Mouse (Mus musculus) MEL (cell line): ENCODE measurements at regions not wholly inside any gene's neighbourhood (a gene's known extent, or its start where the extent isn't known, plus 50 kb on each side); places are given as distances from the start of the nearest gene placed in this dataset.

ENCODE experiments used
- DNase-seq: peaks from one replicate; pipeline ENCODE4 v3.0.0; 2011; ENCODE audit warnings: low read depth, low spot score
- H3K27ac ChIP-seq: 2 replicates; pipeline ENCODE4 v1.5.1; 2012; ENCODE audit warnings: low read depth, mild to moderate bottlenecking, control low read depth, low read length, moderate library complexity; ENCODE audit not compliant: control insufficient read depth
- H3K27me3 ChIP-seq, 2 experiments: fragments of 150-350 bp in 1 of 2; sonication (generic) in 1 of 2; 2 replicates each; pipeline ENCODE4 v1.6.1; 2012; ENCODE audit warnings: low read length in 2 of 2, mild to moderate bottlenecking in 2 of 2, improper control_type of control experiment in 1 of 2, moderate library complexity in 1 of 2; ENCODE audit not compliant: insufficient read depth in 2 of 2, control insufficient read depth in 1 of 2
- H3K36me3 ChIP-seq, 2 experiments: 2 replicates each; pipeline ENCODE4 v1.6.1; 2012 to 2014; ENCODE audit warnings: low read length in 2 of 2, improper control_type of control experiment in 1 of 2, inconsistent platforms in 1 of 2, mild to moderate bottlenecking in 1 of 2; ENCODE audit not compliant: insufficient read depth in 2 of 2, control insufficient read depth in 1 of 2
- H3K4me1 ChIP-seq, 2 experiments: fragments of 150-350 bp in 1 of 2; sonication (generic) in 1 of 2; 2 replicates each; pipeline ENCODE4 v1.6.1; 2012; ENCODE audit warnings: low read length in 2 of 2, improper control_type of control experiment in 1 of 2, mild to moderate bottlenecking in 1 of 2; ENCODE audit not compliant: insufficient read depth in 2 of 2, control insufficient read depth in 1 of 2
- H3K4me3 ChIP-seq, 2 experiments: fragments of 150-350 bp in 1 of 2; sonication (generic) in 1 of 2; 2 replicates each; pipeline ENCODE4 v1.5.1; 2012; ENCODE audit warnings: low read depth in 2 of 2, low read length in 2 of 2, mild to moderate bottlenecking in 2 of 2, moderate library complexity in 2 of 2, control low read depth in 1 of 2, improper control_type of control experiment in 1 of 2; ENCODE audit not compliant: control insufficient read depth in 1 of 2, insufficient read depth in 1 of 2
- H3K79me2 ChIP-seq: 2 replicates; pipeline ENCODE4 v1.6.1; 2012; ENCODE audit warnings: mild to moderate bottlenecking, low read length, moderate library complexity; ENCODE audit not compliant: control insufficient read depth, poor library complexity, insufficient read depth
- H3K9ac ChIP-seq: 2 replicates; pipeline ENCODE4 v1.6.1; 2012; ENCODE audit warnings: low read depth, mild to moderate bottlenecking, control low read depth, low read length, moderate library complexity; ENCODE audit not compliant: control insufficient read depth, poor library complexity, severe bottlenecking
- H3K9me3 ChIP-seq: fragments of 150-350 bp; sonication (generic); replicated peaks from 2 replicates; pipeline ENCODE4 v1.6.1; 2012; ENCODE audit warnings: mild to moderate bottlenecking, low read length, improper control_type of control experiment, moderate library complexity; ENCODE audit not compliant: insufficient read depth
- BHLHE40 ChIP-seq: IDR thresholded peaks from 2 replicates; pipeline ENCODE4 v1.6.1; 2012; ENCODE audit warnings: low read depth, mild to moderate bottlenecking, inconsistent platforms, low read length, improper control_type of control experiment, borderline replicate concordance
- CHD2 ChIP-seq: IDR thresholded peaks from 2 replicates; pipeline ENCODE4 v1.6.1; 2011; ENCODE audit warnings: low read length, improper control_type of control experiment
- CTCF ChIP-seq, 3 experiments: IDR thresholded peaks in 2 of 3; conservative IDR thresholded peaks in 1 of 3; 2 replicates each; pipeline ENCODE4 v1.5.1; 2011 to 2012; ENCODE audit warnings: low read length in 3 of 3, low read depth in 2 of 3, mild to moderate bottlenecking in 2 of 3, improper control_type of control experiment in 1 of 3, inconsistent platforms in 1 of 3, mixed read lengths in 1 of 3, moderate library complexity in 1 of 3; ENCODE audit not compliant: control insufficient read depth in 1 of 3, insufficient read depth in 1 of 3, poor library complexity in 1 of 3, severe bottlenecking in 1 of 3
- E2F4 ChIP-seq: IDR thresholded peaks from 2 replicates; pipeline ENCODE4 v1.6.1; 2011; ENCODE audit warnings: low read depth, low read length, improper control_type of control experiment, borderline replicate concordance
- ELF1 ChIP-seq: IDR thresholded peaks from 2 replicates; pipeline ENCODE4 v1.6.1; 2014; ENCODE audit warnings: low read depth, mild to moderate bottlenecking, inconsistent platforms, low read length, improper control_type of control experiment, moderate library complexity
- EP300 ChIP-seq, 2 experiments: IDR thresholded peaks; 2 replicates each; pipeline ENCODE4 v1.6.1; 2011; ENCODE audit warnings: improper control_type of control experiment in 2 of 2, low read length in 2 of 2, low read depth in 1 of 2, mild to moderate bottlenecking in 1 of 2
- ETS1 ChIP-seq: IDR thresholded peaks from 2 replicates; pipeline ENCODE4 v1.6.1; 2012; ENCODE audit warnings: low read depth, mild to moderate bottlenecking, inconsistent platforms, low read length, improper control_type of control experiment, moderate library complexity
- GABPA ChIP-seq: IDR thresholded peaks from 2 replicates; pipeline ENCODE4 v1.6.1; 2012; ENCODE audit warnings: low read depth, mild to moderate bottlenecking, inconsistent platforms, low read length, improper control_type of control experiment, moderate library complexity
- HCFC1 ChIP-seq: IDR thresholded peaks from 2 replicates; pipeline ENCODE4 v1.6.1; 2012; ENCODE audit warnings: low read depth, mild to moderate bottlenecking, inconsistent platforms, low read length, improper control_type of control experiment, moderate library complexity
- JUND ChIP-seq: IDR thresholded peaks from 2 replicates; pipeline ENCODE4 v1.6.1; 2011; ENCODE audit warnings: low read depth, mild to moderate bottlenecking, improper control_type of control experiment, low read length
- KAT2A ChIP-seq: conservative IDR thresholded peaks from 2 replicates; pipeline ENCODE4 v1.6.1; 2012; ENCODE audit warnings: low read depth, low read length, improper control_type of control experiment, inconsistent platforms
- MAZ ChIP-seq: IDR thresholded peaks from 2 replicates; pipeline ENCODE4 v1.6.1; 2012; ENCODE audit warnings: low read depth, mild to moderate bottlenecking, inconsistent platforms, low read length, improper control_type of control experiment
- MXI1 ChIP-seq: IDR thresholded peaks from 2 replicates; pipeline ENCODE4 v1.6.1; 2011; ENCODE audit warnings: mild to moderate bottlenecking, low read depth, low read length, improper control_type of control experiment
- POLR2A ChIP-seq, 2 experiments: IDR thresholded peaks; 2 replicates each; pipeline ENCODE4 v1.6.1; 2011 to 2012; ENCODE audit warnings: low read length in 2 of 2, mild to moderate bottlenecking in 2 of 2, control low read depth in 1 of 2, improper control_type of control experiment in 1 of 2, low read depth in 1 of 2, moderate library complexity in 1 of 2; ENCODE audit not compliant: control insufficient read depth in 1 of 2, insufficient read depth in 1 of 2, poor library complexity in 1 of 2
- POLR2AphosphoS5 ChIP-seq: IDR thresholded peaks from 2 replicates; pipeline ENCODE4 v1.6.1; 2012; ENCODE audit warnings: low read depth, borderline replicate concordance, mild to moderate bottlenecking, inconsistent platforms, low read length, moderate library complexity, mixed read lengths
- RAD21 ChIP-seq: IDR thresholded peaks from 2 replicates; pipeline ENCODE4 v1.6.1; 2011; ENCODE audit warnings: mild to moderate bottlenecking, low read depth, low read length, improper control_type of control experiment
- SMC3 ChIP-seq: IDR thresholded peaks from 2 replicates; pipeline ENCODE4 v1.6.1; 2011; ENCODE audit warnings: low read depth, low read length, improper control_type of control experiment
- TCF12 ChIP-seq: IDR thresholded peaks from 2 replicates; pipeline ENCODE4 v1.6.1; 2014; ENCODE audit warnings: low read depth, mild to moderate bottlenecking, inconsistent platforms, low read length, improper control_type of control experiment, moderate library complexity
- UBTF ChIP-seq: IDR thresholded peaks from 2 replicates; pipeline ENCODE4 v1.6.1; 2012; ENCODE audit warnings: low read depth, mild to moderate bottlenecking, inconsistent platforms, low read length, improper control_type of control experiment, moderate library complexity, borderline replicate concordance; ENCODE audit not compliant: insufficient read depth
- USF1 ChIP-seq: IDR thresholded peaks from 2 replicates; pipeline ENCODE4 v1.6.1; 2014; ENCODE audit warnings: low read depth, mild to moderate bottlenecking, inconsistent platforms, low read length, improper control_type of control experiment, moderate library complexity
- ZMIZ1 ChIP-seq: IDR thresholded peaks from 2 replicates; pipeline ENCODE4 v1.6.1; 2012; ENCODE audit warnings: low read depth, mild to moderate bottlenecking, inconsistent platforms, low read length, improper control_type of control experiment, moderate library complexity

DNA sequence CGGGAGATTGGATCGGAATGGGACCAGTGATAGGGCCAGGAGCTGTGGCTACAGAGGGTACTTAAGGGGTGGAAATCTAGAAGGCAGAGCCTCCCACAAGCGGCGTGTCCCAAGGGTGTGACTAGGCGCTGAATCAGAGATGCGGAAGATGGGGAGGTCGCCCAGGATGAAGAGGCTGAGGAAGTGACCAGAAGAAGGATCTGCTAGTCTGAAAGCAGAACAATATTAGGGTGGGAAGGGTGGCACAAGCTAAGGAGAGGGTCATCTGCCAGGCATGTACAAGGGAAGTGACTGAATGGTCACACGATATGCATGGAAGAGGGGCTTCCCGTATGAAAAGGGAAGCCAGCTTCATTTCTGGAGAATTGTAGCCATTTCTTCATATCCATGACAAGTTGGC, 99.4 kb upstream of the Rreb1 start:
- H3K9me3 ChIP-seq, result no peaks in the 10 kb centered on the region
- H3K4me3 ChIP-seq, result no peak overlapping the region
- DNase-seq, result no peak
- H3K4me1 ChIP-seq, result peaks cover 0 to 20% of the 10 kb centered on the region in 2 experiments; a peak in 2 of 4 replicates
- TF ChIP-seq POLR2AphosphoS5, result no peak
- no peak for TF ChIP-seq E2F4
- TF ChIP-seq BHLHE40, result no peak
- no peak for TF ChIP-seq EP300 (IDR thresholded peaks at IDR 0.05; ENCODE audit: low read depth in 1 of 2, low read length in 2 of 2)
- TF ChIP-seq TCF12, result no peak
- no peak for TF ChIP-seq RAD21
- TF ChIP-seq HCFC1, result no peak
- no peak for TF ChIP-seq CHD2
- no peak for TF ChIP-seq USF1
- TF ChIP-seq ZMIZ1, result no peak
- TF ChIP-seq GABPA, result no peak
- TF ChIP-seq ETS1, result no peak
- H3K79me2 ChIP-seq, result no peaks in the 10 kb centered on the region
- no peaks in the 10 kb centered on the region; a peak in 1 of 4 replicates for H3K27me3 ChIP-seq
- H3K9ac ChIP-seq, result no peak overlapping the region
- H3K27ac ChIP-seq, result no peak overlapping the region
- H3K36me3 ChIP-seq, result peaks cover 0 to 5% of the 10 kb centered on the region in 2 experiments; a peak in 2 of 4 replicates

DNA sequence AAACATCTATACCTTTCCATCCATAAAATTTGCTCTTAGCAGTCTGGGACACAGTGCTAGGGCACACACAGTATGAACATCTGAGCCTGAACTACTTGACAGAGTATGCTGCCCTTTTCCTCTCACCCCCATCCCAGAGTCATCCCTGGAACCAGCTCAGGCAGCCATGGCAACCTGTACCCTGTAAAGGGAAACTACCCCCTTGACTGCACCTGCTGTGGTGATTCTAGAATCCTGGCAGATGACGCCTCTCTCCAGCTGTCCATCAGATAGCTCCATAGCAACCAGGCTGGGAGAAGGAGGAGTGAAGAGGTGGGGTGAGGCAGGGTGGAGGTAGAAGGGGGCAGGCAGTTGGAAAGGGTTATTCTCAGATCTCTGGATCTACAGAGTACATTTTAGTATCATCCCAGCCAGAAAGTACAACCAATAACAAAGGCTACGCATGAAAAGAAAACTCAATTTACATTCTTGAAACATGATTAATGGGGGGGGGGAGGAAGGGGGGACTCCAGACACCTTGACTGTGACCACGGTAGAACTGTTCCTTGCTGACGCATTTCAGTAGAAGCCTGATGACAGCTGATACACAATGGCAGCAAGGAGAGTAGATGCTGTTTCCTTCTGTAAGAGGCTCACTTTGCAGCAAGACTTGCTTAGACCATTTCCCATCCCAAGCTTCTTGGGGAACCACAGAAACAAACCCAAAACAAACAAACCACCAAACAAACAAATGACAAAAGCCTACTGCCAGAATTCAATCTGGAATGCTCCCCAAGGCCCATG, 97.2 kb upstream of the Rreb1 start:
- no peak for TF ChIP-seq ETS1
- TF ChIP-seq BHLHE40, result no peak
- TF ChIP-seq KAT2A, result no peak
- TF ChIP-seq JUND, result no peak
- TF ChIP-seq USF1, result no peak
- no peak for TF ChIP-seq HCFC1
- TF ChIP-seq UBTF, result no peak
- no peak for TF ChIP-seq MXI1
- TF ChIP-seq SMC3, result no peak
- TF ChIP-seq E2F4, result no peak
- TF ChIP-seq POLR2AphosphoS5, result no peak
- TF ChIP-seq CHD2, result no peak
- TF ChIP-seq ZMIZ1, result no peak
- no peak for TF ChIP-seq POLR2A (IDR thresholded peaks at IDR 0.05; ENCODE audit: control insufficient read depth in 1 of 2, insufficient read depth in 1 of 2, low read depth in 1 of 2, low read length in 2 of 2, poor library complexity in 1 of 2)
- no peak for TF ChIP-seq MAZ
- no peak for TF ChIP-seq CTCF (IDR thresholded peaks at IDR 0.05 in 2 of 3, conservative IDR thresholded peaks at IDR 0.05 in 1 of 3; ENCODE audit: control insufficient read depth in 1 of 3, insufficient read depth in 1 of 3, low read depth in 2 of 3, low read length in 3 of 3, poor library complexity in 1 of 3, severe bottlenecking in 1 of 3)
- no peak for TF ChIP-seq ELF1
- TF ChIP-seq, all 39 proteins: peak for 0
- H3K4me3 ChIP-seq, result no peak overlapping the region
- H3K27me3 ChIP-seq, result no peaks in the 10 kb centered on the region; a peak in 1 of 4 replicates
- H3K9ac ChIP-seq, result no peak overlapping the region
- no peak overlapping the region for H3K27ac ChIP-seq
- H3K4me1 ChIP-seq, result peaks cover 0 to 6% of the 10 kb centered on the region in 2 experiments; a peak in 2 of 4 replicates
- no peak for DNase-seq
- H3K36me3 ChIP-seq, result no peaks in the 10 kb centered on the region
- no peaks in the 10 kb centered on the region for H3K79me2 ChIP-seq
- H3K9me3 ChIP-seq, result no peaks in the 10 kb centered on the region
